In genomic region chr16:92402216-92402615, GRCm38 (mm10) we compare ENCODE assay signal across 11 mouse cellular contexts. TPM values are rescaled to one million over a fixed set of nuclear protein-coding genes. Genes with fewer than 3 reads are reported as not detected.
DNase-seq lines count a peak whose midpoint lies in the region; ATAC-seq and TF ChIP-seq lines count a peak whose summit lies in the region.
"Had no signal": no experiment of that assay in that cellular context is flagged by ENCODE, and none has a peak within 500 bp of the region (broad histone marks: within the 10 kb centered on the region; RNA-seq: fewer than 3 reads in every experiment).

No protein-coding gene starts in this region.

- H3K9me3 ChIP-seq in heart, postnatal 0 days (replicated peaks; ENCODE audit: control insufficient read depth, low read length) = no peaks in the 10 kb centered on the region
- H3K9me3 ChIP-seq: liver, embryonic 15.5 days had no signal

- no peak overlapping the region for H3K4me2 ChIP-seq in heart, postnatal 0 days (ENCODE audit: low read depth, low read length)
- H3K4me2 ChIP-seq: liver, embryonic 15.5 days had no signal

- H3K27ac ChIP-seq in heart, postnatal 0 days (ENCODE audit: low read depth) = peak overlapping the region; percentile 36
- H3K27ac ChIP-seq: left cerebral cortex, adult 2 months; liver, embryonic 15.5 days had no signal

- DNase-seq in adrenal gland, adult 2 months = peak; percentile 42
- DNase-seq in adrenal gland, postnatal 25 days = no peak
- no peak for DNase-seq in heart, postnatal 0 days (ENCODE audit: low spot score)
- DNase-seq in heart, adult 11 months = no peak
- peak; percentile 32 for DNase-seq in 3134 (ENCODE audit: extremely low read depth, insufficient read length, low spot score)
- peak; percentile 43 for DNase-seq in fat pad, adult 2 months (ENCODE audit: extremely low read depth, low read depth, low spot score)
- no peak for DNase-seq in adrenal gland, adult 8-10 months
- DNase-seq: kidney, adult 9 months had no signal

- 50% methylated on average over 8 of the region's 8 CpGs for WGBS in heart, postnatal 0 days

- TF ChIP-seq CTCF in heart, postnatal 0 days (IDR thresholded peaks at IDR 0.05; ENCODE audit: low read depth) = no peak

- no peak overlapping the region for H3K4me3 ChIP-seq in heart, postnatal 0 days (ENCODE audit: low read depth, low read length)
- H3K4me3 ChIP-seq: left cerebral cortex, adult 2 months; liver, embryonic 15.5 days had no signal

- H3K27me3 ChIP-seq in heart, postnatal 0 days (ENCODE audit: control insufficient read depth, insufficient read depth, low read length) = no peaks in the 10 kb centered on the region

- H3K4me1 ChIP-seq in heart, postnatal 0 days (ENCODE audit: control insufficient read depth, insufficient read depth) = peaks cover 36% of the 10 kb centered on the region

- no peak for ATAC-seq in heart, postnatal 0 days (ENCODE audit: insufficient read depth, low read depth)
- no peak for ATAC-seq in megakaryocyte progenitor cell, adult 5-6 weeks (replicated peaks; ENCODE audit: poor library complexity)

- no peak overlapping the region; the same call in 1 of the 2 replicates for H3K9ac ChIP-seq in heart, postnatal 0 days (replicated peaks; ENCODE audit: low read depth, low read length)
- H3K9ac ChIP-seq: liver, embryonic 15.5 days had no signal

- 0 out of 2 replicates have a peak, but pooled peaks cover under 1% of the 10 kb centered on the region for H3K36me3 ChIP-seq in heart, postnatal 0 days (replicated peaks; ENCODE audit: control insufficient read depth, insufficient read depth, low read length)
- H3K36me3 ChIP-seq: liver, embryonic 15.5 days had no signal

- no peak for TF ChIP-seq EP300 in heart, postnatal 0 days (IDR thresholded peaks at IDR 0.05; ENCODE audit: low read depth)

RNA-seq across cellular contexts. Expression of gene Kcne1, which starts 42.9 kb away (rescaled TPM):
- under 1 TPM in 1 of 2 experiments, not detected in 1; 0.17 TPM for total RNA-seq in adrenal gland, adult 2 months (2021)
- 0.41 TPM in 1 of 2 replicates, not detected in the other for polyA plus RNA-seq in adrenal gland, adult 2 months (2012; rRNA removed)
- not detected in 2 replicates for total RNA-seq in adrenal gland, postnatal 25 days (2021)
- 182 and 283 TPM in 2 replicates for total RNA-seq in heart, postnatal 0 days (2014; rRNA removed; ENCODE audit: low replicate concordance)
- polyA plus RNA-seq in heart, postnatal 0 days (2015; fragmentation: Nextera tagmentation; extraction: Ambion mirVana) = 324 and 415 TPM in 2 replicates
- total RNA-seq in megakaryocyte progenitor cell, adult 5-6 weeks (2015) = not detected in 2 replicates
- total RNA-seq in megakaryocyte progenitor cell, adult 5-6 weeks (2017) = not detected in 2 replicates
- total RNA-seq in adrenal gland, adult 8-10 months (2022) = not detected
- total RNA-seq: left cerebral cortex, adult 2 months had no signal
- polyA plus RNA-seq: liver, embryonic 15.5 days had no signal

Comparison
In these comparisons a context has a peak if more than half of its experiments do, and no peak if none do; other contexts are left out.
1. DNase-seq: peak in adrenal gland, adult 2 months (single experiment), 3134 (single experiment) and fat pad, adult 2 months (single experiment); none in adrenal gland, postnatal 25 days (single experiment), heart, postnatal 0 days (single experiment), heart, adult 11 months (single experiment) and adrenal gland, adult 8-10 months (single experiment).
2. RNA of gene Kcne1, which starts 42.9 kb away (total RNA-seq): 182 to 283 TPM in heart, postnatal 0 days; not detected in adrenal gland, postnatal 25 days, 0.17 TPM in adrenal gland, adult 2 months, not detected in megakaryocyte progenitor cell, adult 5-6 weeks and not detected in adrenal gland, adult 8-10 months; every median in the first group is over 100 times any median in the second.